22 mouse cellular contexts compared by ENCODE assay signal in the genomic region with DNA sequence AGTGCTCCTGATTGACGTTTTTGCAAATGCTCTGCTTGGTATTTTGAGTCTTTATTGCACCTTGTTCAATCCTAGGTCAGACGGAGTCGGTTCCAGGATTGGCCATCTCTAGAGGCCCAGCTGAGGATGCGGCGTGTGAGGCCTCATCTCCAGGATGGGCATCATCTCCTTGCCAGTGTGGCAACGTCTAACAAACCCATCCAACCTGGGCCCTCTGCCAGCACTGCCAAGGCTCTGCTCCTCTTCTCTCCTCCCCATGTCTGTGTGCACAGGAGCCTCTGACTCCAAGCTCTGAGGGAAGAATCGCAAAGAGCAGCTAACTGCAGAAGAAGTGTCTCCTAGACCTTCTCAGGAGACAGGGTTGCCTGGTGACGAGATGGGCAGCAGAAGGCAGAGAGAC. TPM values are rescaled to one million over a fixed set of nuclear protein-coding genes. Genes with fewer than 3 reads are reported as not detected.
"Had no signal": no experiment of that assay in that cellular context is flagged by ENCODE, and none has a peak within 500 bp of the region (broad histone marks: within the 10 kb centered on the region; RNA-seq: fewer than 3 reads in every experiment).

No protein-coding gene starts in this region.

- DNase-seq: kidney, adult 9 months; kidney, postnatal 14 days; kidney, postnatal 4 days; left cerebral cortex, postnatal 4 days; liver, postnatal 0 days; lung, embryonic 14.5 days; thymus, adult 18-20 months; thymus, postnatal 36 days had no signal

- H3K4me2 ChIP-seq: limb, embryonic 12.5 days; limb, embryonic 15.5 days; liver, embryonic 11.5 days; lung, embryonic 14.5 days; midbrain, embryonic 12.5 days; midbrain, embryonic 15.5 days; neural tube, embryonic 12.5 days; neural tube, embryonic 15.5 days had no signal

- H3K4me1 ChIP-seq: limb, embryonic 12.5 days; midbrain, embryonic 12.5 days; neural tube, embryonic 12.5 days; neural tube, embryonic 15.5 days had no signal

- H3K27me3 ChIP-seq: limb, embryonic 12.5 days; limb, embryonic 15.5 days; midbrain, embryonic 12.5 days; midbrain, embryonic 15.5 days; neural tube, embryonic 15.5 days had no signal

- H3K4me3 ChIP-seq: limb, embryonic 12.5 days; limb, embryonic 15.5 days; midbrain, embryonic 12.5 days; midbrain, embryonic 15.5 days; neural tube, embryonic 12.5 days; neural tube, embryonic 15.5 days had no signal

- H3K27ac ChIP-seq: limb, embryonic 12.5 days; limb, embryonic 15.5 days; liver, embryonic 14.5 days; macrophage; midbrain, embryonic 12.5 days; midbrain, embryonic 15.5 days; neural tube, embryonic 12.5 days; neural tube, embryonic 15.5 days had no signal

- H3K9me3 ChIP-seq: limb, embryonic 12.5 days; limb, embryonic 15.5 days; midbrain, embryonic 12.5 days; midbrain, embryonic 15.5 days; neural tube, embryonic 12.5 days; neural tube, embryonic 15.5 days had no signal

- H3K36me3 ChIP-seq: limb, embryonic 12.5 days; limb, embryonic 15.5 days; midbrain, embryonic 12.5 days; midbrain, embryonic 15.5 days; neural tube, embryonic 12.5 days; neural tube, embryonic 15.5 days had no signal

- H3K9ac ChIP-seq: limb, embryonic 12.5 days; limb, embryonic 15.5 days; liver, embryonic 14.5 days; liver, postnatal 0 days; lung, embryonic 14.5 days; midbrain, embryonic 12.5 days; midbrain, embryonic 15.5 days; neural tube, embryonic 12.5 days; neural tube, embryonic 15.5 days had no signal

- ATAC-seq: liver, postnatal 0 days; lung, postnatal 0 days; midbrain, embryonic 15.5 days had no signal

RNA-seq across cellular contexts. Expression of gene Gnat2, which starts 29.9 kb away (rescaled TPM):
- total RNA-seq: layer of hippocampus, adult 18-20 months; layer of hippocampus, postnatal 14 days; left cerebral cortex, postnatal 14 days; megakaryocyte, adult 5-6 weeks had no signal
- polyA plus RNA-seq: macrophage had no signal
